13 mouse cellular contexts compared by ENCODE assay signal in genomic region chrX:166559333-166559732, GRCm38 (mm10). TPM values are rescaled to one million over a fixed set of nuclear protein-coding genes. Genes with fewer than 3 reads are reported as not detected.
A peak's percentile ranks its signal among the peaks of the same experiment; 100 is the strongest.
DNase-seq lines count a peak whose midpoint lies in the region; ATAC-seq and TF ChIP-seq lines count a peak whose summit lies in the region.
"Had no signal": no experiment of that assay in that cellular context is flagged by ENCODE, and none has a peak within 500 bp of the region (broad histone marks: within the 10 kb centered on the region; RNA-seq: fewer than 3 reads in every experiment).

No protein-coding gene starts in this region.

- H3K4me1 ChIP-seq in kidney, embryonic 16.5 days (ENCODE audit: insufficient read depth, low read length) = no peaks in the 10 kb centered on the region
- H3K4me1 ChIP-seq: liver, embryonic 15.5 days; stomach, embryonic 15.5 days had no signal

- H3K27ac ChIP-seq in kidney, embryonic 16.5 days (ENCODE audit: low read length) = no peak overlapping the region
- H3K27ac ChIP-seq: hindbrain, embryonic 14.5 days; layer of hippocampus, adult 2 months; liver, embryonic 15.5 days; stomach, embryonic 15.5 days had no signal

- H3K9me3 ChIP-seq in kidney, embryonic 16.5 days (ENCODE audit: low read length) = no peaks in the 10 kb centered on the region
- H3K9me3 ChIP-seq: liver, embryonic 15.5 days; stomach, embryonic 15.5 days had no signal

- ATAC-seq in kidney, embryonic 16.5 days (ENCODE audit: low FRiP score, low TSS enrichment) = peak; percentile 27; the same call in 1 of the 2 replicates
- ATAC-seq: midbrain, embryonic 16.5 days had no signal

- H3K36me3 ChIP-seq in kidney, embryonic 16.5 days (ENCODE audit: insufficient read depth, low read length) = no peaks in the 10 kb centered on the region
- H3K36me3 ChIP-seq: liver, embryonic 15.5 days; stomach, embryonic 15.5 days had no signal

- no peak for TF ChIP-seq POLR2A in brain, embryonic 14.5 days (IDR thresholded peaks at IDR 0.05; ENCODE audit: borderline replicate concordance, extremely low read depth, insufficient read depth, insufficient read length, poor library complexity, severe bottlenecking)

- 53% methylated on average over 3 of the region's 3 CpGs for WGBS in kidney, embryonic 16.5 days

- H3K4me2 ChIP-seq in kidney, embryonic 16.5 days (replicated peaks; ENCODE audit: low read depth, low read length) = no peak overlapping the region
- H3K4me2 ChIP-seq: hindbrain, embryonic 14.5 days; liver, embryonic 15.5 days; stomach, embryonic 15.5 days had no signal

- H3K4me3 ChIP-seq in kidney, embryonic 16.5 days (ENCODE audit: low read length) = no peak overlapping the region
- H3K4me3 ChIP-seq: layer of hippocampus, adult 2 months; liver, embryonic 15.5 days; stomach, embryonic 15.5 days had no signal

- H3K27me3 ChIP-seq in kidney, embryonic 16.5 days (ENCODE audit: insufficient read depth, low read length) = peaks cover 5% of the 10 kb centered on the region; the same call in 1 of the 2 replicates
- H3K27me3 ChIP-seq: liver, embryonic 15.5 days; stomach, embryonic 15.5 days had no signal

- H3K9ac ChIP-seq in kidney, embryonic 16.5 days (replicated peaks; ENCODE audit: low read length) = no peak overlapping the region
- H3K9ac ChIP-seq: hindbrain, embryonic 14.5 days; liver, embryonic 15.5 days; stomach, embryonic 15.5 days had no signal

- no peak for TF ChIP-seq CTCF in brain, embryonic 14.5 days (IDR thresholded peaks at IDR 0.05; ENCODE audit: borderline replicate concordance, extremely low read depth, insufficient read depth, insufficient read length)

- no peak for DNase-seq in kidney, adult 9 months
- DNase-seq in adipocyte (ENCODE audit: low spot score) = peak; percentile 5
- DNase-seq in brain, embryonic 14.5 days (ENCODE audit: low read depth) = peak; percentile 39
- DNase-seq in lung, postnatal 25 days (ENCODE audit: low spot score) = peak; percentile 21
- no peak for DNase-seq in left cerebral cortex, adult 9 months (ENCODE audit: low spot score in 2 of 2)
- DNase-seq in cerebellum, adult 8-10 months = no peak
- DNase-seq: cerebellum, adult 11 months had no signal

RNA-seq across cellular contexts. Expression of gene Egfl6, which starts 26.2 kb away (rescaled TPM):
- 8.7 and 12.7 TPM in 2 replicates for polyA plus RNA-seq in kidney, embryonic 16.5 days (2015; fragmentation: Nextera tagmentation; extraction: Ambion mirVana)
- polyA plus RNA-seq in brain, embryonic 14.5 days (2012; rRNA removed) = 4.2 and 7.9 TPM in 2 replicates

RNA-seq across cellular contexts. Expression of gene Tceanc, which starts 41.0 kb away (rescaled TPM):
- polyA plus RNA-seq in kidney, embryonic 16.5 days (2015; fragmentation: Nextera tagmentation; extraction: Ambion mirVana) = 9.6 and 9.9 TPM in 2 replicates
- 3.1 and 3.5 TPM in 2 replicates for polyA plus RNA-seq in brain, embryonic 14.5 days (2012; rRNA removed)

Comparison
In these comparisons a context has a peak if more than half of its experiments do, and no peak if none do; other contexts are left out.
1. DNase-seq: peak in adipocyte (single experiment), brain, embryonic 14.5 days (single experiment) and lung, postnatal 25 days (single experiment); none in kidney, adult 9 months (single experiment), left cerebral cortex, adult 9 months (0 of 2) and cerebellum, adult 8-10 months (single experiment).